Mouse (Mus musculus) urinary bladder, postnatal 36 days (tissue): ENCODE data around the gene Plin4.
A peak's percentile ranks its signal among the peaks of the same experiment; 100 is the strongest.
"Not testable (repeated sequence)": the region's sequence is repeated elsewhere in the genome, so short reads cannot be mapped to it uniquely, and the experiment has no call there.

Source experiments
- DNase-seq, 2 experiments: peaks; one replicate each; pipeline ENCODE4 v3.0.0; 2022; ENCODE audit warnings: low spot score in 2 of 2, mixed read lengths in 1 of 2

Plin4 gene

GRCm38 (mm10) chr17:56126175-56126574 is 16.6 kb upstream of the Plin4 start:
- DNase-seq: no peak

- no peak for DNase-seq
Measured at GRCm38 (mm10) chr17:56125276-56125630, 15.7 kb upstream of the Plin4 start.

DNA sequence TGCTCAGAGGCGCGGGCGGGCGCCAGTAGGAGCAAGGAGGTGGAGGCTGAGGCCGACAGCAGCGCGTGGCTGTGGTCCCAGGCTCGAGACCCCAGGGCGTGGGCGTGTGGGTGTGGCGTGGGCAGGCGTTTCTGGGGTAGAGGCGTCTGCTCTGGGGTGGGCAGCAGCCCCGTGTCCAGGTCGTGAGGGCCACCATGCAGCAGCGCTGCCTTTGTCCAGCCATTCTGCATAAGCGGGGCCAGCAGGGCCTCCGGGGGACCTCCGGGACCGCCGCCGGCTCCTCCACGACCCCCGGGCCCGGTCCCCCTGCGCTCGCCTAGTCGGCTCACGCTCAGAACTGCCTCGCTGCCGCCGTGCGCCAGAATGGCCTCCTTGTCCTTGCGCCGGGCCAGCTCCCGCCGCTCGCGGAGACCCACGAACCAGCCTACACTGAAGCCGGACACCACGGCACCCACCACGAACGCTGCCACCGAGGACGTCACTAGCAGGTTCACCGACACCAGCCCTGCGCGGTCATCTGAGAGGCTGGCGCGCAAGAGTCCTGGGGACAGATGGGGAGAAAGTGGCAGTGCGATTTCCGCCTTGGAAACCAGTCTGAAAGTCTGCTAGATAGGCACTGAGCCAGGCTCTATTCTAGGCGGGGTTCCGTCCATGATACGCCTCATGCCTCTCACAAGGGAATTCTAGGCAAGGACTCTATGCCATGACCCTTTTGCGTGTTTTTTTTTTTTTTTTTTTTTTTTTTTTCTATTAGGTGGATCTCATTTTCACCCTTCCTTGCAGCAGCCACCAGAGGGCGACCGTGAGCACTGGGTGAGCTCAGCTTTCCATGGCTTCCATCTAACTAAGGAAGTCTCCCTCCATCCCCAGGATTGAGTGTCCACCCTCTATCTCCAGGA is 15.0 kb upstream of the Plin4 start:
- DNase-seq: peak in 1 of 2 experiments; percentile 39

GRCm38 (mm10) chr17:56123681-56124340 is 14.2 kb upstream of the Plin4 start:
- no peak for DNase-seq

- no peak for DNase-seq
Measured at GRCm38 (mm10) chr17:56123161-56123560, 13.6 kb upstream of the Plin4 start.

DNA sequence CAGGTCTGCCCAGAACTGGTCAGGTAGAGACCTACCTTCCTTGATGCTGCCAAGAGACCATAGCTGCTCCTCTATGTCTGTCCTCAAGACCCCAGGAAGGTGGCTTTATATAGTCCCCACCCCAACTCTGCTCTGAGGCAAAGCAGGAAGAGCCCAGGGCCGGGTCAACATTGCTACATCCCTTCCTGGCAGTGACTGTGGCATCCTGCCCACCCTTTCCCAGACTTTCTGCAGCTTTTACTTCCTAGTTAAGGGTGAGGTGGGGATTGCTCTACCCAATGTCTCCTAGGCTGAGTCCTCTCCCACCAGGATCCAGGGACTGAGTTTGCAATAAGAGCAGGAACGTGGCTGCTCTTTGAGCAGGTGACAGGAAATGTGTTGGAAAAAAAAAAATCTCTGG is 12.2 kb upstream of the Plin4 start, which contains the start of gene Lrg1:
Gene Lrg1 (minus strand): TSS at position 176 of the 400 bp plus-strand sequence.
- DNase-seq: no peak

- DNase-seq: no peak
Measured at GRCm38 (mm10) chr17:56119981-56120880, 10.6 kb upstream of the Plin4 start.

DNA sequence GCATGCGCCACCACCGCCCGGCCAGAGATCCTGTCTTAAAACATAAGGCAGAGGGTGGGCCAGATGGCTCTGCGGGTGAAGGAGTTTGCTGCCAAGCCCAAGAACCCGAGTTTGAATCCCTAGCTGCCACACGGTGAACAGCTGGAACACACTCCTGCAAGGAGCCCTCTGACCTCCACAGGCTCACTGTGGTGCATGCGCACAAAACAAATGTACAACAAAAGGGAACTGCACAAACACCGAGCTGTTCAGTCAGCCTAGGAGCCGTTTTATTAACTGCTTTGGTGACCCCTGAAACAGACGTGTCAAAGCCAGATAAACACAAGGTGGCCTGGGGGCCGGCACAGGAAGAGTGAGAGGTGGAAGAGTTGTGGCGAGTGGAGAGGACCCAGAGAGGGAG is 9.8 kb upstream of the Plin4 start:
- DNase-seq: no peak

DNA sequence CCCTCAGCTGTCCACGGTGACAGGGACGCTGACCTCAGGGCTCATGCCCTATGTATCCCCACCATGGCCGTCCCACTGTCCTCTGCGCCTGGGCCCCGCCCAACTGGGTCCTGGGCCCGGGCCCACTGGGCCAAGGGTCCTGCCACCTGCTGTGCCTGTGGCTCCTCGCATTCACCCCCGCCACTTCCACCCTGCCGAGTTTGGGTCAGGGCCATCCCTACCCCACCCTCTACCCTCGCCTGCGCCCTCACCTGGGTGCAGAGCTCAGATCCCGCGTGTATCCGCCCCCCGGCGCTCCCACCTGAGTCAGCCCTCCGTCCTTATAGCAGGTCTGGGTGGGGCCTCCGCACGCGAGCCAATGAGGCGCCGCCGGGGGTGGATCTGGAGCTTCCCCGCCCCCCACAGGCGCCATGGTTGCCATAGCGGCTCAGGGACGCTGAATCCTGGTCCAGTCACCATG is 7.7 kb upstream of the Plin4 start, which contains the start of gene Plin5:
Gene Plin5 (minus strand): TSS at position 346 of the 460 bp plus-strand sequence.
- DNase-seq: peak in 1 of 2 experiments; percentile 55

DNA sequence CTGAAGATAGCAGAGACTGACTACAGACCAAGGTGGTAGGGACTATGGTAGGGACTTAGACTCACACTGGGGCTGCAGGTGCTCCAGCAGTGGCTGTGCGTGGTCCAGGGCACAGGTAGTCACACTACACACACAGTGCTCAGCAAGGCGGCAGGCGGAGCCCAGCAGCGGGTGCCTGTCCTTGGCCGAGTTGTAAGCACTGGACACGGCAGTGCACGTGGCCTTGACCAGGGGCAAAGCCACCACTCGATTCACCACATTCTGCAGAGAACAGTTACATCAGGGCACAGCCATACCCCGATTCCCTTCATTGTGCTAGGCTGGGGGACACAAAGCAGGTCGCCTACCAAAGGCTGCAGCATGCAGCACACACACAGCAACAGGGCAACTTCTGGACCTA is 6.6 kb upstream of the Plin4 start:
- DNase-seq: no peak

GRCm38 (mm10) chr17:56112743-56113142 is 3.1 kb upstream of the Plin4 start:
- no peak for DNase-seq

GRCm38 (mm10) chr17:56111864-56112263 is 2.3 kb upstream of the Plin4 start:
- peak in 1 of 2 experiments; percentile 51 for DNase-seq

DNA sequence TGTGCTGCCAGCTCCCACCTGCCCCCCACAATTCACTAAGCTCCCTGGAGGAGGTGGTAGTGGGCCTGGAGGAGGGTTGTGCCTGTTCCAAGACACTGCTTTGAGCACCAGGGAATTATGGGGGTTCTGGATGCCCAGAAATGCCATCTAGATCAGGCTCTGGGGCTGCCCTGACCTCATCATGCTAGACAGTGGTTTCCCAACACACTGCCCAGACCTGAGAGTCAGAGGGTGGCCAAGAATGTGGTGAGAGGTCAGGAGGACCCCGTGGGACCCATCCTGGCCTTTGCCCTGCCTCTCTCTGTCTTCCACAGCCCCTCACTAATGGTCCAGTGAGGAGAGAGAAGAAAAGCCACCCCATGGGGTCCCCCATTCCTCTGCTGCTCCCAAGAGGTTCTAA is 1.4 kb upstream of the Plin4 start:
- peak in 1 of 2 experiments; percentile 43 for DNase-seq

DNA sequence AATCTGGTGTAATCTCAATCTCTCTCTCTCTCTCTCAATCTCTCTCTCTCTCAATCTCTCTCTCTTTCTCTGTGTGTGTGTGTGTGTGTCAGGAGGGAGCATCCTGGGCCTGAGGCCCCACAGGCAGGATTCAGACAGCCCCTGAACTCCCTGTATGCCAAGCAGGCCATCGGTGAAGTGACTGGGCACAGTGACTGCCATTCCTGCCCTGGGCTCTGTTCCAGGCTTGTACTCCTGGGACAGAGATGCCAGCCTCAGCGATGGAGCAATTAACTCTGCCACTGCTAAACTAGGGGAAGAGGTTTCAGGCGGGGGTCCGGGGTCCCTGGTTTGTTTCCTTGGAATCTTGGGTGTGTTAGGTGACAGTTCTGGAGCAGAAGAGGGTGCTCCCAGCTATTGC is 968 bp upstream of the Plin4 start:
- DNase-seq: peak in 1 of 2 experiments; percentile 66

DNA sequence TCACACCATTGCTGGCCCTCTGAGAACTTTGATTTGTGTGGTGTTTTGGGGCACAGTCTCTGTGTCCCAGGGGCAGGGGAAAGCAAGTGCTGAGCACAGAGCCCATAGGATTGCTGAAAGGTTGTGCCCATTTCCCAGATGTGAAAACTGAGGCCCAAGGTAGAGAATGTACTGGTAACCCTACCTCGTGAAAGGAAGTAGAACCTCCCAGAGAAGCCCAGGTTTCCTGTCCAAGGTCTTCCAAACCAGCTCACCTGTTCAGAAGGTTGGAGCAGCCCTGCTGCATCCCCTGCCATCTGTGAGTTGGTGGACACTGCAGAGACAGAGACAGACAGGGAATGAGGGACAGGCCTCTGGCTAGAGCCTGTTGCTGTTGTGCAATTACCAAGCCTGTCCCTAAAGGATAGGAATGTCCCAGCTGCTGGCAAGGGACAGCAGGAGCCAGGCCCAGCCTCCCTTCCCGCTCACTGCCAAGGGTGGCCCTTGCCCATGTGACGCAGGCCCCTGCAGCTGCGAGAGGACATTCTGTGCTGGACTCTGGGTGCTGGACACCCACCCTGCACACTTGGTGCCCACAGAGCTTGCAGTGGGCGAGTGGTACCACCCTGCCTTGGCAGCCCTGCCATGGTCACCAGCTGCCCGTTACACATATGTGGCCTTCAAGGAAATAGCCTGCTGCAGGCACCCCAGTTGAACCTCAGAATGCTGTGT is 1.1 kb downstream of the Plin4 start:
- DNase-seq: peak in 1 of 2 experiments; percentile 67

- DNase-seq: no peak
Measured at GRCm38 (mm10) chr17:56107736-56108135, 1.9 kb downstream of the Plin4 start.

- no peak for DNase-seq
Measured at GRCm38 (mm10) chr17:56106981-56107380, 2.6 kb downstream of the Plin4 start.

GRCm38 (mm10) chr17:56106436-56106835 is 3.2 kb downstream of the Plin4 start:
- DNase-seq: not testable (repeated sequence)

- DNase-seq: not testable (repeated sequence)
Measured at GRCm38 (mm10) chr17:56104821-56105220, 4.8 kb downstream of the Plin4 start.

DNA sequence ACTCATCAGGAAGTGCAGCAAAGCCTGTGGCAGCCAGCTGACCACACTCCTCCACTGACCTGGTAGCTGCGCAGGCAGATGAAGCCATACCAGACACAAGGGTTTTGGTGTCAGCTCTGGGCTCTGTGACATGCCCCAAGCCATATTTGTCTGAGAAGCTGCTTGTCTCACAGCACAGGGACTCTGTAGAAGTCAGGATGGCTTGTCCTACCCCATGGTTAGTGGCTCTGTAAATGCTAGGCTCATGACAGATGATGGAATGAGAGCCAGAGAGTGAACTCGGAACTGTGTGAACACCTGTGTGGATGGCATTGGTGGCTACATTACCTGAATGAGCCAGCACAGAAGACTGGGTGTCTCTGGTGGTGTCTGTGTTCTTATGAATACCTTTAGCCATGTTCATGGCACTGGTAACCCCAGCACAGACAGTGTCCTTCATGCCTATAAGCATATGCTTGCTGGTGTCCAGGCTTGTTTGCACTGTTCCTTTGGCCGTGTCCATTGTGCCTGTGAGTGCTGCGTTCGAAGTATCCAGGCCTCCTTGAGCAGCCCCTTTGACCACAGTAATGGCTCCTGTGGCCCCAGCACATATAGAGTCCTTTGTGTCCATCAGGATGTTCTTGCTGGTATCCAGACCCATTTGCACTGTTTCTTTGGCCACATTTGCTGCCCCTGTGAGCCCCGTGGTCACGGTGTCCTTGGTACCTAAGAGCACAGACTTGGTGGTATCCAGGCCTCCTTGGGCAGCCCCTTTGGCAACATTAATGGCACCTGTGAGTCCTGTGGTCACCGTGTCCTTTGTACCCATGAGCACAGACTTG is 5.9 kb downstream of the Plin4 start:
- DNase-seq: peak in 1 of 2 experiments; percentile 45
